ENCODE assay signal across 18 mouse cellular contexts in the genomic region with DNA sequence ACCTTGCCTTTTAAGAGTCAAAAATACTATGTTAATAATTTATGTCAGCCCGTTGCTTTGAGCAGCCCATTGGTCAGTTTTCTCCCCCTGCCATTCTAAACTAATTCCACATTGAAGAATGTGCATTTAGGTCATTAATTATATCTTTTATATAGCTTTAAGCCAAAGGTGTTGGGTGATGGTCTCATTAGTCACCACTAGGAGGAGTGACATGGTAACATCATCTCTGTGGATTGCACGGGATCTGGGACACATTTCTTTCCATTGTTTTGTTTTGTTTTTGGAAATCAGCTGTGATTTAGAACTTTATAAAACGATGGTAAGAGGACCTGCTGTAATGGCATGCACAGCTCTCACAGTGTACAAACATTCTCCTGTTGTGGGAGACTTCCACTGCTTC.
DNase-seq lines count a peak whose midpoint lies in the region; ATAC-seq and TF ChIP-seq lines count a peak whose summit lies in the region.
"Had no signal": no experiment of that assay in that cellular context is flagged by ENCODE, and none has a peak within 500 bp of the region (broad histone marks: within the 10 kb centered on the region; RNA-seq: fewer than 3 reads in every experiment).

No protein-coding gene starts in this region.

- peak; percentile 16 for TF ChIP-seq RAD21 in MEL (IDR thresholded peaks at IDR 0.05; ENCODE audit: low read depth, low read length)

- H3K79me2 ChIP-seq in MEL (ENCODE audit: control insufficient read depth, insufficient read depth, low read length, poor library complexity): no peaks in the 10 kb centered on the region; the same call in 1 of the 2 replicates

- peak; percentile 62 for TF ChIP-seq CTCF in intestine, postnatal 0 days (IDR thresholded peaks at IDR 0.05; ENCODE audit: low read depth)
- peak in 2 of 3 experiments; percentile 58 to 60; a peak in 4 of 6 replicates for TF ChIP-seq CTCF in MEL (IDR thresholded peaks at IDR 0.05 in 2 of 3, conservative IDR thresholded peaks at IDR 0.05 in 1 of 3; ENCODE audit: control insufficient read depth in 1 of 3, insufficient read depth in 1 of 3, low read depth in 2 of 3, low read length in 3 of 3, poor library complexity in 1 of 3, severe bottlenecking in 1 of 3)

- H3K4me3 ChIP-seq in intestine, postnatal 0 days (ENCODE audit: low read depth, low read length): no peak overlapping the region
- H3K4me3 ChIP-seq in intestine, embryonic 15.5 days (replicated peaks): no peak overlapping the region
- H3K4me3 ChIP-seq in midbrain, embryonic 11.5 days (ENCODE audit: low read depth, low read length): no peak overlapping the region
- H3K4me3 ChIP-seq in midbrain, embryonic 10.5 days: no peak overlapping the region
- H3K4me3 ChIP-seq in MEL (ENCODE audit: control insufficient read depth in 1 of 2, insufficient read depth in 1 of 2, low read depth in 2 of 2, low read length in 2 of 2): peak overlapping the region in 1 of 2 experiments; percentile 43; a peak in 1 of 4 replicates
- H3K4me3 ChIP-seq: forebrain, embryonic 15.5 days had no signal

- H3K27me3 ChIP-seq in intestine, postnatal 0 days (replicated peaks; ENCODE audit: control insufficient read depth, insufficient read depth, low read length): no peaks in the 10 kb centered on the region
- H3K27me3 ChIP-seq in intestine, embryonic 15.5 days (replicated peaks): no peaks in the 10 kb centered on the region
- no peaks in the 10 kb centered on the region for H3K27me3 ChIP-seq in midbrain, embryonic 11.5 days (ENCODE audit: control insufficient read depth, insufficient read depth, low read length)
- H3K27me3 ChIP-seq in midbrain, embryonic 10.5 days (ENCODE audit: low read depth, poor library complexity, severe bottlenecking): no peaks in the 10 kb centered on the region
- H3K27me3 ChIP-seq in MEL (ENCODE audit: control insufficient read depth in 1 of 2, insufficient read depth in 2 of 2, low read length in 2 of 2): no peaks in the 10 kb centered on the region
- H3K27me3 ChIP-seq: forebrain, embryonic 15.5 days had no signal

- H3K4me2 ChIP-seq in intestine, postnatal 0 days (replicated peaks; ENCODE audit: low read depth): no peak overlapping the region
- no peak overlapping the region for H3K4me2 ChIP-seq in intestine, embryonic 15.5 days (replicated peaks)
- H3K4me2 ChIP-seq in midbrain, embryonic 11.5 days: no peak overlapping the region
- H3K4me2 ChIP-seq: forebrain, embryonic 15.5 days; heart, embryonic 11.5 days had no signal

- no peaks in the 10 kb centered on the region for H3K4me1 ChIP-seq in intestine, postnatal 0 days (replicated peaks; ENCODE audit: control insufficient read depth, insufficient read depth, low read length)
- H3K4me1 ChIP-seq in intestine, embryonic 15.5 days (replicated peaks): no peaks in the 10 kb centered on the region
- no peaks in the 10 kb centered on the region for H3K4me1 ChIP-seq in midbrain, embryonic 11.5 days (ENCODE audit: control insufficient read depth, insufficient read depth, low read length)
- no peaks in the 10 kb centered on the region for H3K4me1 ChIP-seq in midbrain, embryonic 10.5 days
- H3K4me1 ChIP-seq in MEL (ENCODE audit: control insufficient read depth in 1 of 2, insufficient read depth in 2 of 2, low read length in 2 of 2): peaks cover 29 to 42% of the 10 kb centered on the region in 2 experiments
- H3K4me1 ChIP-seq: forebrain, embryonic 15.5 days had no signal

- TF ChIP-seq POLR2A in MEL (IDR thresholded peaks at IDR 0.05; ENCODE audit: control insufficient read depth in 1 of 2, insufficient read depth in 1 of 2, low read depth in 1 of 2, low read length in 2 of 2, poor library complexity in 1 of 2): no peak

- H3K36me3 ChIP-seq in intestine, postnatal 0 days (ENCODE audit: control insufficient read depth, insufficient read depth): no peaks in the 10 kb centered on the region; the same call in 1 of the 2 replicates
- H3K36me3 ChIP-seq in intestine, embryonic 15.5 days: no peaks in the 10 kb centered on the region; the same call in 1 of the 2 replicates
- H3K36me3 ChIP-seq in midbrain, embryonic 11.5 days (ENCODE audit: control insufficient read depth, insufficient read depth, low read length): no peaks in the 10 kb centered on the region
- peaks cover 5% of the 10 kb centered on the region; the same call in 1 of the 2 replicates for H3K36me3 ChIP-seq in midbrain, embryonic 10.5 days
- peaks cover 3 to 43% of the 10 kb centered on the region in 2 experiments; a peak in 3 of 4 replicates for H3K36me3 ChIP-seq in MEL (ENCODE audit: control insufficient read depth in 1 of 2, insufficient read depth in 2 of 2, low read length in 2 of 2)

- no peaks in the 10 kb centered on the region for H3K9me3 ChIP-seq in intestine, postnatal 0 days (ENCODE audit: control insufficient read depth)
- no peaks in the 10 kb centered on the region for H3K9me3 ChIP-seq in intestine, embryonic 15.5 days
- H3K9me3 ChIP-seq in midbrain, embryonic 11.5 days (ENCODE audit: control insufficient read depth, low read length): no peaks in the 10 kb centered on the region
- no peaks in the 10 kb centered on the region for H3K9me3 ChIP-seq in midbrain, embryonic 10.5 days (replicated peaks)
- no peaks in the 10 kb centered on the region for H3K9me3 ChIP-seq in MEL (replicated peaks; ENCODE audit: insufficient read depth, low read length)
- H3K9me3 ChIP-seq: forebrain, embryonic 15.5 days had no signal

- WGBS in intestine, postnatal 0 days: 69% methylated on average over 3 of the region's 3 CpGs
- WGBS in intestine, embryonic 15.5 days: 58% methylated on average over 3 of the region's 3 CpGs
- WGBS in midbrain, embryonic 11.5 days: 74% methylated on average over 3 of the region's 3 CpGs
- 73% methylated on average over 3 of the region's 3 CpGs for WGBS in midbrain, embryonic 10.5 days

- H3K9ac ChIP-seq in intestine, postnatal 0 days (ENCODE audit: low read depth, low read length): no peak overlapping the region
- H3K9ac ChIP-seq in intestine, embryonic 15.5 days: no peak overlapping the region
- H3K9ac ChIP-seq in midbrain, embryonic 11.5 days (ENCODE audit: low read length): no peak overlapping the region
- H3K9ac ChIP-seq in MEL (ENCODE audit: control insufficient read depth, low read depth, low read length, poor library complexity, severe bottlenecking): no peak overlapping the region; the same call in 1 of the 2 replicates
- H3K9ac ChIP-seq: forebrain, embryonic 15.5 days had no signal

- TF ChIP-seq EP300 in MEL (IDR thresholded peaks at IDR 0.05; ENCODE audit: low read depth in 1 of 2, low read length in 2 of 2): peak; percentile 9 to 42; a peak in 3 of 4 replicates

- no peak for ATAC-seq in intestine, postnatal 0 days
- ATAC-seq in intestine, embryonic 15.5 days: no peak
- ATAC-seq in midbrain, embryonic 11.5 days (ENCODE audit: low FRiP score): no peak
- peak; percentile 66 for ATAC-seq in megakaryocyte progenitor cell, adult 5-6 weeks (replicated peaks; ENCODE audit: poor library complexity)
- no peak for ATAC-seq in activated CD4-positive, CD25-positive, alpha-beta regulatory T cell, adult 4 months
- ATAC-seq: forebrain, embryonic 15.5 days; inflammation-experienced regulatory T-cells, adult 6 months had no signal

- peak; percentile 19 for DNase-seq in midbrain, embryonic 11.5 days (ENCODE audit: low spot score, missing footprints)
- DNase-seq in midbrain, embryonic 10.5 days (ENCODE audit: low spot score): no peak
- DNase-seq in MEL (ENCODE audit: low read depth, low spot score): peak; percentile 67
- no peak for DNase-seq in testis, postnatal 14 days (ENCODE audit: low spot score)
- DNase-seq: adrenal gland, postnatal 14 days; cerebellum, adult 9-11 months; gastrocnemius, postnatal 14 days; heart, postnatal 36 days; kidney, postnatal 10 days; layer of hippocampus, adult 9-11 months; lung, adult 2 months had no signal

- H3K27ac ChIP-seq in intestine, postnatal 0 days (ENCODE audit: low read depth, low read length): no peak overlapping the region
- H3K27ac ChIP-seq in intestine, embryonic 15.5 days: no peak overlapping the region
- H3K27ac ChIP-seq in midbrain, embryonic 11.5 days (ENCODE audit: low read depth, low read length): no peak overlapping the region
- no peak overlapping the region for H3K27ac ChIP-seq in midbrain, embryonic 10.5 days (replicated peaks)
- peak overlapping the region; percentile 94 for H3K27ac ChIP-seq in MEL (ENCODE audit: control insufficient read depth, low read depth, low read length)
- H3K27ac ChIP-seq: forebrain, embryonic 15.5 days had no signal

TF ChIP-seq in MEL, 35 proteins besides CTCF, POLR2A, EP300 and RAD21 (continues in another document):
- TF ChIP-seq GATA1 (IDR thresholded peaks at IDR 0.05; ENCODE audit: low read depth, low read length): no peak
- no peak for TF ChIP-seq MAFK (IDR thresholded peaks at IDR 0.05; ENCODE audit: borderline replicate concordance, low read depth, low read length)
- TF ChIP-seq TAL1 (IDR thresholded peaks at IDR 0.05; ENCODE audit: low read length): no peak
- TF ChIP-seq CHD2 (IDR thresholded peaks at IDR 0.05; ENCODE audit: low read length): no peak
- no peak for TF ChIP-seq MEF2A (IDR thresholded peaks at IDR 0.05; ENCODE audit: extremely low read depth, insufficient replicate concordance, low read depth, low read length, poor library complexity, severe bottlenecking)
- no peak for TF ChIP-seq NELFE (IDR thresholded peaks at IDR 0.05; ENCODE audit: low read depth, low read length)
- 0 out of 2 replicates have a peak, but pooled peaks have one; percentile 7 for TF ChIP-seq ZC3H11A (IDR thresholded peaks at IDR 0.05; ENCODE audit: low read depth, low read length)
- 0 out of 2 replicates have a peak, but pooled peaks have one; percentile 1 for TF ChIP-seq HCFC1 (IDR thresholded peaks at IDR 0.05; ENCODE audit: low read depth, low read length)
- TF ChIP-seq MYB (IDR thresholded peaks at IDR 0.05; ENCODE audit: low read depth, low read length): no peak
- no peak for TF ChIP-seq TBP (IDR thresholded peaks at IDR 0.05; ENCODE audit: low read depth, low read length)
- no peak for TF ChIP-seq USF2 (IDR thresholded peaks at IDR 0.05; ENCODE audit: borderline replicate concordance in 1 of 2, insufficient read depth in 1 of 2, low read depth in 1 of 2, low read length in 2 of 2)
- 0 out of 2 replicates have a peak, but pooled peaks have one; percentile 22 for TF ChIP-seq TCF12 (IDR thresholded peaks at IDR 0.05; ENCODE audit: low read depth, low read length)
- no peak for TF ChIP-seq MAZ (IDR thresholded peaks at IDR 0.05; ENCODE audit: low read depth, low read length)
- TF ChIP-seq UBTF (IDR thresholded peaks at IDR 0.05; ENCODE audit: borderline replicate concordance, insufficient read depth, low read depth, low read length): no peak
- TF ChIP-seq ETS1 (IDR thresholded peaks at IDR 0.05; ENCODE audit: low read depth, low read length): 0 out of 2 replicates have a peak, but pooled peaks have one; percentile 16
- TF ChIP-seq MYC (IDR thresholded peaks at IDR 0.05; ENCODE audit: low read depth, low read length): 0 out of 2 replicates have a peak, but pooled peaks have one; percentile 42
- TF ChIP-seq ZMIZ1 (IDR thresholded peaks at IDR 0.05; ENCODE audit: low read depth, low read length): no peak
- no peak for TF ChIP-seq POLR2AphosphoS5 (IDR thresholded peaks at IDR 0.05; ENCODE audit: borderline replicate concordance, low read depth, low read length)

Comparison
In these comparisons a context has a peak if more than half of its experiments do, and no peak if none do; other contexts are left out.
1. DNase-seq: peak in midbrain, embryonic 11.5 days (single experiment) and MEL (single experiment); none in midbrain, embryonic 10.5 days (single experiment) and testis, postnatal 14 days (single experiment).